Mouse (Mus musculus) ES-E14 (cell line): Measurements from ENCODE around the gene Map4k4.

Experiments
- CHD2 ChIP-seq: IDR thresholded peaks from 2 replicates; pipeline ENCODE4 v1.6.1; 2014; ENCODE audit warnings: mild to moderate bottlenecking, low read depth, low read length, inconsistent platforms
- HCFC1 ChIP-seq: IDR thresholded peaks from 2 replicates; pipeline ENCODE4 v1.6.1; 2012; ENCODE audit warnings: low read length, inconsistent platforms, borderline replicate concordance; ENCODE audit not compliant: insufficient read depth
- ZC3H11A ChIP-seq: IDR thresholded peaks from 2 replicates; pipeline ENCODE4 v1.6.1; 2012; ENCODE audit warnings: low read depth, mild to moderate bottlenecking, inconsistent platforms, low read length, borderline replicate concordance
- ZNF384 ChIP-seq: IDR thresholded peaks from 2 replicates; pipeline ENCODE4 v1.6.1; 2012; ENCODE audit warnings: low read depth, low read length, inconsistent platforms

DNA sequence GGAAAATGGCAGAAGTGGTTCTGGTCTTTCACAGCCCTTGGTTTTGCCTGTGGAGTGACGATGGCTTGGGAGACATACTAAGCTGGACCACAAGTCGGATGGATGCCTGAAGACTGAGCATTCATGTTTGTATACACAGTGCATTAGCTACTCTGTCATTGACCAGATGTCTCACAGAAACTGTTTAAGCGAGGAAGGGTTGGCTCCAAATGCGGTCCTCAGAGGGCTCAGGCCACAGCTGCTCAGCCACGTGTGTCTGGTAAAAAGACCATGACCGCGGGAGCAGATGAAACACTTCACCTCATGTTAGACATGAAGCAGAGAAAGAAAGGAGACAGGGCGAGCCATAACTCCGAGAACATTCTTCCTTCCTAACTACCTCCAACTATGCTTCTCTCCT lies 160.6 kb downstream of the Map4k4 start:
- TF ChIP-seq CHD2 (no peak), ZC3H11A (no peak), ZNF384 (no peak), HCFC1 (no peak)
